In genomic region chr11:119802947-119803346, GRCm38 (mm10) we compare ENCODE assay signal across 14 mouse cellular contexts.
"Had no signal": no experiment of that assay in that cellular context is flagged by ENCODE, and none has a peak within 500 bp of the region (broad histone marks: within the 10 kb centered on the region; RNA-seq: fewer than 3 reads in every experiment).

No protein-coding gene starts in this region.

- H3K9ac ChIP-seq: kidney, embryonic 15.5 days; liver, embryonic 15.5 days; midbrain, embryonic 13.5 days; neural tube, embryonic 13.5 days had no signal

- H3K27ac ChIP-seq: kidney, embryonic 15.5 days; liver, embryonic 15.5 days had no signal

- ATAC-seq: lung, postnatal 0 days; midbrain, embryonic 13.5 days had no signal

- H3K9me3 ChIP-seq: kidney, embryonic 15.5 days; limb, embryonic 10.5 days; liver, embryonic 15.5 days; midbrain, embryonic 13.5 days; neural tube, embryonic 13.5 days had no signal

- H3K4me2 ChIP-seq: kidney, embryonic 15.5 days; liver, embryonic 11.5 days; liver, embryonic 15.5 days; midbrain, embryonic 13.5 days; neural tube, embryonic 13.5 days had no signal

- H3K36me3 ChIP-seq: neural tube, embryonic 13.5 days had no signal

- H3K27me3 ChIP-seq: kidney, embryonic 15.5 days; liver, embryonic 15.5 days; midbrain, embryonic 13.5 days; neural tube, embryonic 13.5 days had no signal

- H3K4me3 ChIP-seq: kidney, embryonic 15.5 days; limb, embryonic 10.5 days; liver, embryonic 15.5 days; midbrain, embryonic 13.5 days; neural tube, embryonic 13.5 days had no signal

- DNase-seq: kidney, adult 18-20 months; kidney, postnatal 14 days; layer of hippocampus, adult 9-11 months; layer of hippocampus, postnatal 36 days; lung, adult 2 months; right cerebral cortex, adult 18-20 months; right cerebral cortex, postnatal 25 days had no signal
